Mouse (Mus musculus) thymus, adult 2 months (tissue): ENCODE measurements at regions not wholly inside any gene's neighbourhood (a gene's known extent, or its start where the extent isn't known, plus 50 kb on each side); places are given as distances from the start of the nearest gene placed in this dataset.

Source experiments
- DNase-seq: peaks from one replicate; pipeline ENCODE4 v3.0.0; 2021
- H3K27ac ChIP-seq: fragments of 200-500 bp; 2 replicates; pipeline ENCODE4 v1.5.1; 2012; ENCODE audit warnings: low read length, control low read depth; ENCODE audit not compliant: control insufficient read depth, insufficient read depth
- H3K27me3 ChIP-seq: fragments of 200-500 bp; 2 replicates; pipeline ENCODE4 v1.6.1; 2012; ENCODE audit warnings: mild to moderate bottlenecking, low read length, moderate library complexity, mixed read lengths; ENCODE audit not compliant: control insufficient read depth, insufficient read depth
- H3K36me3 ChIP-seq: fragments of 200-500 bp; 2 replicates; pipeline ENCODE4 v1.6.1; 2012; ENCODE audit warnings: mild to moderate bottlenecking, low read length, moderate library complexity; ENCODE audit not compliant: control insufficient read depth, insufficient read depth
- H3K4me1 ChIP-seq: fragments of 200-500 bp; replicated peaks from 2 replicates; pipeline ENCODE4 v1.6.1; 2012; ENCODE audit warnings: low read length; ENCODE audit not compliant: control insufficient read depth, insufficient read depth
- H3K4me3 ChIP-seq: fragments of 200-500 bp; 2 replicates; pipeline ENCODE4 v1.5.1; 2012; ENCODE audit warnings: mild to moderate bottlenecking, low read length, control low read depth, moderate library complexity; ENCODE audit not compliant: control insufficient read depth, insufficient read depth
- CTCF ChIP-seq: fragments of 200-500 bp; IDR thresholded peaks from 2 replicates; pipeline ENCODE4 v1.5.1; 2012; ENCODE audit warnings: mild to moderate bottlenecking, control low read depth, low read length, moderate library complexity, borderline replicate concordance; ENCODE audit not compliant: control insufficient read depth, poor library complexity, insufficient read depth; ENCODE audit errors: extremely low read depth
- POLR2A ChIP-seq: fragments of 200-500 bp; IDR thresholded peaks from 2 replicates; pipeline ENCODE4 v1.6.1; 2012; ENCODE audit warnings: mild to moderate bottlenecking, low read length, control low read depth, moderate library complexity; ENCODE audit not compliant: control insufficient read depth, poor library complexity, insufficient read depth; ENCODE audit errors: extremely low read depth
- WGBS: fragments of 180-500 bp; shearing (Covaris S2); methylation state at CpG from one replicate; pipeline ENCODE4 v1.1.7; 2018; 5-methylcytosine and 5-hydroxymethylcytosine counted together

GRCm38 (mm10) chr12:54537022-54537421, 119.4 kb downstream of the Sptssa start:
- WGBS, result 90% methylated on average over 7 of the region's 7 CpGs
- H3K4me3 ChIP-seq, result no peak overlapping the region
- DNase-seq, result no peak
- H3K36me3 ChIP-seq, result no peaks in the 10 kb centered on the region
- H3K4me1 ChIP-seq, result no peaks in the 10 kb centered on the region
- H3K27me3 ChIP-seq, result no peaks in the 10 kb centered on the region
- H3K27ac ChIP-seq, result no peak overlapping the region
- TF ChIP-seq CTCF (no peak), POLR2A (no peak)

GRCm38 (mm10) chr12:54535556-54536516, 120.5 kb downstream of the Sptssa start:
- no peak for DNase-seq
- H3K27ac ChIP-seq, result no peak overlapping the region
- WGBS, result 76% methylated on average over 7 of the region's 9 CpGs
- H3K4me3 ChIP-seq, result no peak overlapping the region
- H3K4me1 ChIP-seq, result no peaks in the 10 kb centered on the region
- TF ChIP-seq POLR2A, result no peak
- TF ChIP-seq CTCF, result no peak
- no peaks in the 10 kb centered on the region for H3K36me3 ChIP-seq
- no peaks in the 10 kb centered on the region for H3K27me3 ChIP-seq

- Histone ChIP-seq H3K36me3 (no peaks in the 10 kb centered on the region), H3K4me3 (no peak overlapping the region), H3K27ac (no peak overlapping the region), H3K27me3 (no peaks in the 10 kb centered on the region), H3K4me1 (no peaks in the 10 kb centered on the region)
- TF ChIP-seq CTCF (no peak), POLR2A (no peak)
- no peak for DNase-seq
- WGBS, result 86% methylated on average over 7 of the region's 7 CpGs
Measured at GRCm38 (mm10) chr12:54534910-54535309, 121.5 kb downstream of the Sptssa start.

GRCm38 (mm10) chr12:54533134-54533533, 123.2 kb downstream of the Sptssa start:
- Histone ChIP-seq H3K27me3 (no peaks in the 10 kb centered on the region), H3K36me3 (no peaks in the 10 kb centered on the region), H3K4me3 (no peak overlapping the region), H3K27ac (no peak overlapping the region), H3K4me1 (no peaks in the 10 kb centered on the region)
- no peak for DNase-seq
- TF ChIP-seq POLR2A (no peak), CTCF (no peak)
- WGBS, result 66% methylated on average over 5 of the region's 5 CpGs

GRCm38 (mm10) chr12:54532062-54532461, 124.3 kb downstream of the Sptssa start:
- no peak for DNase-seq
- Histone ChIP-seq H3K27me3 (no peaks in the 10 kb centered on the region), H3K4me1 (no peaks in the 10 kb centered on the region), H3K27ac (no peak overlapping the region), H3K36me3 (no peaks in the 10 kb centered on the region), H3K4me3 (no peak overlapping the region)
- TF ChIP-seq CTCF, result no peak
- WGBS, result 97% methylated on average over 8 of the region's 8 CpGs

GRCm38 (mm10) chr12:54528046-54528445, 128.3 kb downstream of the Sptssa start:
- no peak overlapping the region for H3K4me3 ChIP-seq
- TF ChIP-seq POLR2A (no peak), CTCF (no peak)
- no peak for DNase-seq

GRCm38 (mm10) chr12:54527577-54527976, 128.8 kb downstream of the Sptssa start:
- 44% methylated on average over 2 of the region's 2 CpGs for WGBS
- no peak for DNase-seq
- Histone ChIP-seq H3K4me1 (no peaks in the 10 kb centered on the region), H3K36me3 (no peaks in the 10 kb centered on the region), H3K27ac (no peak overlapping the region), H3K4me3 (no peak overlapping the region), H3K27me3 (no peaks in the 10 kb centered on the region)
- no peak for TF ChIP-seq CTCF
- TF ChIP-seq POLR2A, result no peak

More at GRCm38 (mm10) chr12:54528046-54528445, 128.3 kb downstream of the Sptssa start:
- Histone ChIP-seq H3K4me1 (no peaks in the 10 kb centered on the region), H3K27ac (no peak overlapping the region), H3K36me3 (no peaks in the 10 kb centered on the region), H3K27me3 (no peaks in the 10 kb centered on the region)
